Mouse (Mus musculus) midbrain, embryonic 11.5 days (tissue): ENCODE measurements around the gene Natd1. TPM values are rescaled to one million over a fixed set of nuclear protein-coding genes. Genes with fewer than 3 reads are reported as not detected.
"Not testable (repeated sequence)": the region's sequence is repeated elsewhere in the genome, so short reads cannot be mapped to it uniquely, and the experiment has no call there.

ENCODE experiments used
- ATAC-seq: fragments of 200-750 bp; cut with Nextera tagmentation; 2 replicates; pipeline ENCODE4 v1.8.0; 2017; ENCODE audit warnings: moderate TSS enrichment, moderate library complexity; ENCODE audit not compliant: low FRiP score
- DNase-seq: peaks from one replicate; pipeline ENCODE4 v3.0.0; 2015; ENCODE audit warnings: low spot score; ENCODE audit errors: missing footprints
- H3K27ac ChIP-seq: fragments of 300-500 bp; sonication (generic); 2 replicates; pipeline ENCODE4 v1.5.1; 2014; ENCODE audit warnings: low read depth, low read length
- H3K27me3 ChIP-seq: fragments of 300-500 bp; sonication (generic); 2 replicates; pipeline ENCODE4 v1.6.1; 2014; ENCODE audit warnings: mild to moderate bottlenecking, low read length, moderate library complexity, mixed read lengths; ENCODE audit not compliant: control insufficient read depth, insufficient read depth
- H3K36me3 ChIP-seq: fragments of 300-500 bp; sonication (generic); 2 replicates; pipeline ENCODE4 v1.6.1; 2014; ENCODE audit warnings: mild to moderate bottlenecking, low read length, moderate library complexity, mixed read lengths; ENCODE audit not compliant: control insufficient read depth, insufficient read depth
- H3K4me1 ChIP-seq: fragments of 300-500 bp; sonication (generic); 2 replicates; pipeline ENCODE4 v1.6.1; 2014; ENCODE audit warnings: low read length; ENCODE audit not compliant: control insufficient read depth, insufficient read depth
- H3K4me2 ChIP-seq: fragments of 300-500 bp; sonication (generic); 2 replicates; pipeline ENCODE4 v1.6.1; 2014; ENCODE audit warnings: mild to moderate bottlenecking, moderate library complexity
- H3K4me3 ChIP-seq: fragments of 300-500 bp; sonication (generic); 2 replicates; pipeline ENCODE4 v1.5.1; 2014; ENCODE audit warnings: low read depth, low read length
- H3K9ac ChIP-seq: fragments of 300-500 bp; sonication (generic); 2 replicates; pipeline ENCODE4 v1.6.1; 2014; ENCODE audit warnings: low read length
- H3K9me3 ChIP-seq: fragments of 300-500 bp; sonication (generic); 2 replicates; pipeline ENCODE4 v1.6.1; 2016; ENCODE audit warnings: low read length; ENCODE audit not compliant: control insufficient read depth
- WGBS: fragments of 180-500 bp; shearing (Covaris S2); extraction: QIAGEN DNeasy Blood & Tissue Kit; methylation state at CpG from one replicate; pipeline ENCODE4 v1.1.7; 2014; 5-methylcytosine and 5-hydroxymethylcytosine counted together
- polyA plus RNA-seq: library from polyadenylated mRNA; unstranded; fragments of >200 nt; fragmentation: Nextera tagmentation; extraction: Ambion mirVana; gene quantifications from 2 replicates; pipeline ENCODE4 v1.2.1, GENCODE M21; 2014

Gene Natd1
- polyA plus RNA-seq, 1 experiment from 2014 or later = 24.3 TPM

DNA sequence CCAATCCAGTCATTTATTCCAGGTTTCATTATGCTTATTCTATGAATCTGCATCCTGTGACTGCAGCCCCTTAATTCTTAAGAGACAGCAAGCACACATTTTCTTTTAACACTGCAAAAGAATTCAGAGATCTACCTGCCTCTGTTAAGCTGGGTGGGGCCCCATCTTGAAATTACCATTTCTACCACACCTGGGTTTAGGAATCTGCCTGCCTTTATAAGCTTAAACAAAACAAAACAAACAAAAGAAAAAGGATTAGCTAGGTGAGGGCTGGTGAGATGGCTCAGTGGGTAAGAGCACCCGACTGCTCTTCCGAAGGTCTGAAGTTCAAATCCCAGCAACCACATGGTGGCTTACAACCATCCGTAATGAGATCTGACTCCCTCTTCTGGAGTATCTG lies 27.6 kb downstream of the Natd1 start:
- not testable (repeated sequence) for H3K27ac ChIP-seq, H3K9me3 ChIP-seq, H3K4me3 ChIP-seq, H3K27me3 ChIP-seq, H3K36me3 ChIP-seq, H3K4me1 ChIP-seq, H3K9ac ChIP-seq, H3K4me2 ChIP-seq, ATAC-seq
- peak; percentile 59 for DNase-seq
- WGBS = 82% methylated on average over 2 of the region's 3 CpGs

DNA sequence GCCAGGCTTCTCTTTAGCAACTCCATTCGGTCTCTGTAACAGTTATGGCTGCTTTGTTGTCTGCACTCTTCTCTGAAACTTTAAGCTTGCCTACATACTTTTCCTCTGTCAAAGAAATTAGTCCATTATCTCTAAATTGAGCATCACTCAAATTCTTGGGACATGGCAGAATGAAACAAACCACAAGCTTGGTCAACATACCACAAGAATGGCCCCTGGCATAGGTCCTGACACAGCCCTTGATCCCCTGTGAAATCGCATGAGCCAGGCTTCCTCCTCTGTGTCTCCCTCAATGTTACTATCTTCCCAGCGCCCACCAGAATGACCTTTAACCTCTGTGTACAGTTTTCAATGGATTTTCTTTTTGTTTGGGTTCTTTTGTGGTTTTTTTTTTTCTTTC lies 32.2 kb downstream of the Natd1 start:
- peaks cover 10% of the 10 kb centered on the region for H3K4me1 ChIP-seq
- no peaks in the 10 kb centered on the region for H3K27me3 ChIP-seq
- no peak overlapping the region for H3K27ac ChIP-seq
- no peak overlapping the region for H3K9ac ChIP-seq
- H3K4me3 ChIP-seq = no peak overlapping the region
- no peaks in the 10 kb centered on the region for H3K9me3 ChIP-seq
- no peak overlapping the region for H3K4me2 ChIP-seq
- DNase-seq = no peak
- no peak for ATAC-seq
- no peaks in the 10 kb centered on the region for H3K36me3 ChIP-seq
- WGBS = 79% methylated on average over 3 of the region's 3 CpGs

DNA sequence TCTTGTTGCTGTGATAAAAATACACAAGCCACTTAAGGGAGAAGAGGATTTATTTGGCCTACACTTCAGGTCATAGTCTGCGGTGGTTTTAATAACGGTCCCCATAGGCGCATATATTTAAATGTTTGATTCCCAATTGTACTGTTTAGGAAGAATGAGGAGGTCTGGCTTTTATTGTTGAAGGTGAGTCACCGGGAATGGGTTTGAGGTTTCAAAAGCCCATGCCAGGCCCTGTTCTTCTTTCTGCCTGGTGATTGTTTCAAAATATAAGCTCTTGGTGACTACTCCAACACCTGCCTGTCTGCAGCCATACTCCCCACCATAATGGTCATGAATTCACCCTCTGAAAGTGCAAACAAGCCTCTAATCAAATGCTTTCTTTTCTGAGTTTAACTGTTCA lies 34.0 kb downstream of the Natd1 start:
- no peaks in the 10 kb centered on the region for H3K36me3 ChIP-seq

DNA sequence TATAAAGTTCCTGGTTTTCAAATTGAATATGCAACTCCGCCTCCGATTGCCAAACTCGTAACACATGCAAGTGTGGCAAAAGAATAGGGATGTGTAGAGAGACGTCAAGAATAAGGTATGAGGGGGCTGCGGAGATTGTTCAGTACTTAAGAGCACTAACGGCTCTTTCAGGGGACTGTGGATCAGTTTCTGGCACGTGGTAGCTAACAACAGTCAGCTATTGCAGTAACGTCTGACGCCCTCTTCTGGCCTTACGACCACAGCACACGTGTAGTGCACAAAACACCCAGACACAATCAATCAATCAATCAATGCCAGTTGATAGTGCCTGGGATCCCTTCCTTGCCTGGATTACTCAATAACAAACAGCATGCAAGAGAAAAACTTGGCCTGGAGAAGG lies 35.1 kb downstream of the Natd1 start:
- no peak for ATAC-seq
- WGBS = 2% methylated on average over 11 of the region's 11 CpGs
- peak; percentile 91 for DNase-seq
- H3K4me2 ChIP-seq = peak overlapping the region; percentile 74
- H3K4me3 ChIP-seq = peak overlapping the region; percentile 87
- peak overlapping the region; percentile 67 for H3K9ac ChIP-seq
- H3K36me3 ChIP-seq = no peaks in the 10 kb centered on the region
- no peaks in the 10 kb centered on the region for H3K9me3 ChIP-seq
- peak overlapping the region; percentile 79 for H3K27ac ChIP-seq
- no peaks in the 10 kb centered on the region for H3K27me3 ChIP-seq
- peaks cover 16% of the 10 kb centered on the region for H3K4me1 ChIP-seq

More for the DNA sequence above, 34.0 kb downstream of the Natd1 start:
- Histone ChIP-seq H3K4me1 (peaks cover 12% of the 10 kb centered on the region), H3K9me3 (no peaks in the 10 kb centered on the region), H3K4me3 (no peak overlapping the region), H3K27ac (no peak overlapping the region), H3K9ac (no peak overlapping the region), H3K4me2 (no peak overlapping the region), H3K27me3 (no peaks in the 10 kb centered on the region)
- WGBS = 93% methylated on average over 4 of the region's 4 CpGs
- ATAC-seq (no peak), DNase-seq (no peak)

DNA sequence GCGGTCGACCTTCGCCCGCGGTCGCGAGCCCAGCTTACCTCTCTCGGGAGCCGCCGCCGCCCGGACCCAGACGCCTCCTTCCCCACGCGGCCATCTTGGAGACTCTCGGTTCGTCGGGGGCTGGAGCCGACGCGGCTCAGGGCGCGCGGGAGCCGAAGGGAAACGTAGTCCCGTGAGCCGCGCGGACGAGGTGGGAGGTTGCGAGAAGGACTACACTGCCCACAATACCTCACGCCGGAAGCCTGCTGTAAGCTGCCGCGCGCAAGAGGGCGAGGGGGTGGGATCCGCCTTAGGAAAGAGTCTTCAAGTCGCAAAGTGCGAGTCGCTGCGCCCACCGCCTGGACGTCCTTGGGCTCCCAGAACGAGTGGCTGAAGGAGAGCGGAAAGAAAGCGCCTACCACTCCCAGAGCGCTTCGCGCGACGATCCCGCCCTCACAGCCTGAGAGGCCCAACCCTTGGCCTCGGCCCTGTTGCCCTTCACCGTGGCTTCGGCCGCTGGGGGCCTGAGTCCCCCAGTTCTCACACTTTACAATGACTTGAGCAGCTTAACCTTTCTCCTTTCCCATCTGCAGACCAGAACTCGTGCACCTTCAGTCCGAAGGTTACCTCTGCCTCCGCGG lies 35.8 kb downstream of the Natd1 start, which contains the start of gene Tmem11:
Tmem11 (minus strand) TSS at position 598 of the 620 bp plus-strand sequence.
- peak; percentile 99 for DNase-seq
- peaks cover 16% of the 10 kb centered on the region for H3K4me1 ChIP-seq
- H3K4me2 ChIP-seq = peak within 1 kb of the TSS; percentile 74
- peak; percentile 99 for ATAC-seq
- peak within 1 kb of the TSS; percentile 79 for H3K27ac ChIP-seq
- no peaks in the 10 kb centered on the region for H3K9me3 ChIP-seq
- no peaks in the 10 kb centered on the region for H3K27me3 ChIP-seq
- peak within 1 kb of the TSS; percentile 87 for H3K4me3 ChIP-seq
- H3K36me3 ChIP-seq = no peaks in the 10 kb centered on the region
- WGBS = under 1% methylated on average over 61 of the region's 62 CpGs
- peak within 1 kb of the TSS; percentile 90 for H3K9ac ChIP-seq

DNA sequence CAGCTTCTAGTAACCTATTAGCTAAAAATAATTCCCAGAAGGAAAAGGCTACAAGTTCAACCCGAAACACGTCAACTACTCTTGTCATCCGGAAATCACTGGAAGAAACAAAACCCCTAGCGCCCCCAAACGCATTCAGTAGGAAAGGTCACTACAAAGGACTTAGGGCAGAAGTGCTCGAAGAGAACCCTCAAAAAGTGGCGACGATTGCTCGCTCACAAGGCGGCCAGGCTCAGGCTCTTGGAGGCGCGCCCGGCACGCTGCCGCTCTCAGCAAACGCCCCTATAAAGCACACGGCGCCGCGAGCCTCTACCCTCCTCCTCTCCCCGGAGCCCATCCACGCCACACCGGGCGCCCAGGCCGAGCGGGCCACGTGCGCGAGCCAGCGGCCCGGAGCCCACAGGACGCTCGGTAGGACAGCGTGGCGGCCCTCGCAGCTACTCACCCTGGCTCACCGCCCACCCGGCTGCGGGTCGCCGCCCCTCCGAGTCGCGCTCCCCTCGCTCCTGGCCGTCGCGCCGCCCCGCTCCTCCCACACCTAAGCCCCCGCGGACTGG lies 36.4 kb downstream of the Natd1 start:
- Histone ChIP-seq H3K4me3 (peak overlapping the region; percentile 87), H3K9ac (peak overlapping the region; percentile 90), H3K9me3 (no peaks in the 10 kb centered on the region), H3K27ac (peak overlapping the region; percentile 70; the same call in 1 of the 2 replicates), H3K36me3 (no peaks in the 10 kb centered on the region), H3K4me1 (peaks cover 16% of the 10 kb centered on the region), H3K4me2 (peak overlapping the region; percentile 74), H3K27me3 (no peaks in the 10 kb centered on the region)
- peak; percentile 75 for ATAC-seq
- under 1% methylated on average over 52 of the region's 52 CpGs for WGBS
- DNase-seq = peak; percentile 93

DNA sequence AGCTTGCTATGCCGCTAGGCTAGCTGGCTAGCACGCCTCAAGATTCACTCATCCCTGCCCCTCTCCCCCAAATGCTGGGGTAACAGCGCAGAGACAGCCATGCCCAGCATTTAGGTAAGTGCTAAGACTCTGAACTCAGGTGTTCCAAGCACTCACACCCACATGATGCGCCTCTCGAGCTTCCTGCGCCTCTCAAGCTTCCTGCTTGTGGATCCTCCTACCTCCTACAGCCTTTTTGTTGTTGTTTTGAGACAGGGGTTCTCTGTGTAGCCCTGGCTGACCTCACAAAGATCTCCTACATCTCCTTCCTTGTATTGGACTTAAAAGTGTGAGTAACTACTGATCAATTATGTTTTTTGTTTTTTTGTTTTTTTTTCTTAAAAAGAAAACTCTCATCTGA lies 41.4 kb downstream of the Natd1 start:
- Histone ChIP-seq H3K27me3 (no peaks in the 10 kb centered on the region), H3K36me3 (no peaks in the 10 kb centered on the region)
- 95% methylated on average over 6 of the region's 6 CpGs for WGBS

DNA sequence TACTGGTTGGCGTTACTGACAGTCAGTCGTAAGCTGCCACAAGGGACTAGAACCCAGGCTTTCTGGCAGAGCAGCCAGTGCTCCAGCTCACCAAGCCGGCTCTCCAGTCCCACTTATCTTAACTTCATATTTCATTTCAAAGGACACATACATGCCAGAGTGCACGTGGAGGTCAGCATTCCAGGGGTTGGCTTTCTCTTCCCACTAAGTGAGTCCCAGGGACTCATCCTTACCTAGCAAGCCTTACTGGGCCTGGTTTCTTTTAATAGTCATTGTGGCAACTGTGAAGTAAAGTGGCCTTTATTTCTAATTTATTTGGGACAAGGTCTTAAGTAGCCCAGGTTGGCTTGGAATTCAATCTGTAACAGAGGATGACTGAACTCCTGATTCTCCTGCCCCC lies 43.1 kb downstream of the Natd1 start:
- DNase-seq (no peak), ATAC-seq (no peak)
- H3K27ac ChIP-seq = no peak overlapping the region
- H3K9ac ChIP-seq = no peak overlapping the region
- H3K4me3 ChIP-seq = no peak overlapping the region
- 93% methylated on average over 4 of the region's 4 CpGs for WGBS
- H3K9me3 ChIP-seq = no peaks in the 10 kb centered on the region
- no peaks in the 10 kb centered on the region for H3K27me3 ChIP-seq
- H3K36me3 ChIP-seq = no peaks in the 10 kb centered on the region
- H3K4me1 ChIP-seq = peaks cover 4% of the 10 kb centered on the region; the same call in 1 of the 2 replicates
- no peak overlapping the region for H3K4me2 ChIP-seq

More for the DNA sequence above, 41.4 kb downstream of the Natd1 start:
- Histone ChIP-seq H3K4me3 (no peak overlapping the region), H3K27ac (no peak overlapping the region), H3K4me2 (no peak overlapping the region), H3K9me3 (no peaks in the 10 kb centered on the region), H3K4me1 (peaks cover 10% of the 10 kb centered on the region), H3K9ac (no peak overlapping the region)
- DNase-seq (no peak), ATAC-seq (no peak)

DNA sequence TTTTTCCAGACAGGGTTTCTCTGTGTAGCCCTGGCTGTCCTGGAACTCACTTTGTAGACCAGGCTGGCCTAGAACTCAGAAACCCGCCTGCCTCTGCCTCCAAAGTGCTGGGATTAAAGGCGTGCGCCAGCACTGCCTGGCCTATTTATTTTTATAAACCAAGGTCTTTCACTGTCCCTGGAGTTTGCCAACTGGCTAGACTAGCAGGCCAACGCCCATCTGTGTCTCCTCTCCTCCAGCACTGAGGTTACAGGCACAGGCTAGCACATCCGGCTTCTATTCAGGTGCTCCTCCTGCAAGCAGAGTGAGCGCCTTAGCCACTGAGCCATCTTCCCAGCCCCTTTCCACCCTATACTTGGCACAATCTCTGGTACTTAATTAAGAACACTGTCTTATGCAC lies 45.1 kb downstream of the Natd1 start:
- H3K9me3 ChIP-seq, H3K4me1 ChIP-seq, H3K9ac ChIP-seq, H3K27ac ChIP-seq, H3K4me3 ChIP-seq, DNase-seq, ATAC-seq, H3K36me3 ChIP-seq, H3K4me2 ChIP-seq, H3K27me3 ChIP-seq: not testable (repeated sequence)
- WGBS = 96% methylated on average over 6 of the region's 6 CpGs
